Mouse (Mus musculus) retina, adult 2 months (tissue): ENCODE measurements around the gene Armh1.
"Not testable (repeated sequence)": the region's sequence is repeated elsewhere in the genome, so short reads cannot be mapped to it uniquely, and the experiment has no call there.

Source experiments
- DNase-seq: peaks from one replicate; pipeline ENCODE4 v3.0.0-alpha.2; 2012; ENCODE audit warnings: low read depth, low spot score

Gene Armh1

GRCm38 (mm10) chr4:117267831-117268437, 16.0 kb upstream of the Armh1 start:
- DNase-seq, result no peak

GRCm38 (mm10) chr4:117267284-117267683, 15.4 kb upstream of the Armh1 start:
- no peak for DNase-seq

GRCm38 (mm10) chr4:117262987-117263386, 11.1 kb upstream of the Armh1 start:
- no peak for DNase-seq

- no peak for DNase-seq
These were observed 10.4 kb upstream of the Armh1 start for GRCm38 (mm10) chr4:117262101-117262913.

GRCm38 (mm10) chr4:117261222-117261621, 9.3 kb upstream of the Armh1 start:
- DNase-seq, result no peak

GRCm38 (mm10) chr4:117259909-117260308, 8.0 kb upstream of the Armh1 start:
- not testable (repeated sequence) for DNase-seq

- no peak for DNase-seq
These were observed 2.7 kb upstream of the Armh1 start for GRCm38 (mm10) chr4:117254672-117255071.

GRCm38 (mm10) chr4:117254017-117254627, 2.2 kb upstream of the Armh1 start:
- DNase-seq, result no peak

GRCm38 (mm10) chr4:117253218-117254016, 1.5 kb upstream of the Armh1 start:
- no peak for DNase-seq

- no peak for DNase-seq
These were observed 830 bp upstream of the Armh1 start for GRCm38 (mm10) chr4:117252755-117253154.

GRCm38 (mm10) chr4:117252351-117252750, 426 bp upstream of the Armh1 start:
- DNase-seq, result no peak

- no peak for DNase-seq
These were observed 943 bp downstream of the Armh1 start for GRCm38 (mm10) chr4:117250982-117251381.

GRCm38 (mm10) chr4:117240867-117241266, 11.1 kb downstream of the Armh1 start:
- DNase-seq, result no peak

GRCm38 (mm10) chr4:117239153-117239552, 12.8 kb downstream of the Armh1 start:
- no peak for DNase-seq

- no peak for DNase-seq
These were observed 16.1 kb downstream of the Armh1 start for GRCm38 (mm10) chr4:117235822-117236221.

- DNase-seq, result no peak
These were observed 17.7 kb downstream of the Armh1 start for GRCm38 (mm10) chr4:117234166-117234741.

- DNase-seq, result no peak
These were observed 20.7 kb downstream of the Armh1 start for GRCm38 (mm10) chr4:117231208-117231607.

- DNase-seq, result no peak
These were observed 21.6 kb downstream of the Armh1 start for GRCm38 (mm10) chr4:117230331-117230730.

GRCm38 (mm10) chr4:117229590-117229989, 22.3 kb downstream of the Armh1 start:
- DNase-seq, result no peak

GRCm38 (mm10) chr4:117225250-117225649, 26.7 kb downstream of the Armh1 start:
- no peak for DNase-seq

- DNase-seq, result no peak
These were observed 27.8 kb downstream of the Armh1 start for GRCm38 (mm10) chr4:117224122-117224521.

- no peak for DNase-seq
These were observed 28.9 kb downstream of the Armh1 start for GRCm38 (mm10) chr4:117223001-117223400.
